Mouse (Mus musculus) embryo, embryonic 11.5 days (tissue): ENCODE data around the gene Azin2.

Experiments
- DNase-seq: peaks from one replicate; pipeline ENCODE4 v3.0.0-alpha.2; 2012; ENCODE audit warnings: low read depth, low spot score

Gene Azin2

GRCm38 (mm10) chr4:128978634-128979033 is 16.4 kb upstream of the Azin2 start:
- no peak for DNase-seq

- DNase-seq, result no peak
These were observed 15.0 kb upstream of the Azin2 start for GRCm38 (mm10) chr4:128977217-128977616.

DNA sequence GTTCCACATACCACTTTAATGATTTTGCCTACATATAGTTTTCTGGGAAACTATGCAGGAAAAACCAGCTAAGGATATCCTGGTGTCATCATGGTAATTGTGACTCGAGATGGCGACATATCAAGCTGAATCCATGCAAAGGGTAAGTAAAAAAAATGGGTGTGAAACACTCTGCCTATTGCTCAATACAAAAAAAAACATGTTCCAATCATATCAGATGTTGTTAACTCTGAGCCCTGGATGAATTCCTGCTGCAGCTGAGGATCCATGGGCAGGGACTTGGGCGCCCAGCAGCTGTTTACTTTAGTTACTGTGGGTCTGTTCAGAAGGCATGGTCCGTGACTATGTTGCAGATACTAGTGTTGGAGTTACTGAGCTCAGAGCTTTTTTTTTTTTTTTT is 14.3 kb upstream of the Azin2 start:
- no peak for DNase-seq

DNA sequence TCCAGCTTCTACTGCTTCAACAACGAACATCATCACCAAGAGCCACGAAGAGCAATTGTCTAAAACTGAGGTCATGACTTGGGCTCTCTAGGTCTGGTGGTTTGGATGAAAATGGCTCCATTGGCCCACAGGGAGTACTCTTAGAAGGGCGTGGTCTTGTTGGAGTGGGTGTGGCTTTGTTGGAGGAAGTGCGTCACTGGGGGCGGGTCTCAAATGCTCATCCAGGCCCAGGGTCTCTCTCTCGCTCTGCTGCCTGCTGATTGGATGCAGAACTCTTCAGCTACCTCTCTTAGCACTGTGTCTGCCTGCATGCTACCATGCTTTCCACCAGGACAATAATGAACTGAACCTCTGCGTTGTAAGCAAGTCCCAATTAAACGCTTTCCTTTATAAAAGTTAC is 12.4 kb upstream of the Azin2 start:
- no peak for DNase-seq

GRCm38 (mm10) chr4:128971065-128971694 is 8.9 kb upstream of the Azin2 start:
- peak; percentile 61 for DNase-seq

DNA sequence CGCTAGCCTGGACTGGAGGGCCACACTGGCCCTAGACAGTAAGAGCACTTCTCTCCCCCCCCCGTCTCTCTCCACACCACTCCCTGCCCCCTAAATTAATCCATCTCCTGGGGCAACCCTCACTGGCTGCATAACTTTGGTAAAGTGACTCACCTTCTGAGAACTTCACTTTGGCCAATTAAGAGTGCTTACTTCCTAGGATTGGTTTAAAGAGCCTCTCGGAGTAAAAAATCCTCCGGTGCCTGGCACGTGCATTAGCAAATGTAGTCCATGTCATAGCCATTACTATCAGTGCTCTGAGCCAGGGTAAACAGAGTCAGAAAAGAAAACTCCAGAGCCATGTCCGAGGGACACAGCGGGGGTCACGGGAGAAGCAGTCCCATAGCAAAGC is 8.2 kb upstream of the Azin2 start:
- no peak for DNase-seq

DNA sequence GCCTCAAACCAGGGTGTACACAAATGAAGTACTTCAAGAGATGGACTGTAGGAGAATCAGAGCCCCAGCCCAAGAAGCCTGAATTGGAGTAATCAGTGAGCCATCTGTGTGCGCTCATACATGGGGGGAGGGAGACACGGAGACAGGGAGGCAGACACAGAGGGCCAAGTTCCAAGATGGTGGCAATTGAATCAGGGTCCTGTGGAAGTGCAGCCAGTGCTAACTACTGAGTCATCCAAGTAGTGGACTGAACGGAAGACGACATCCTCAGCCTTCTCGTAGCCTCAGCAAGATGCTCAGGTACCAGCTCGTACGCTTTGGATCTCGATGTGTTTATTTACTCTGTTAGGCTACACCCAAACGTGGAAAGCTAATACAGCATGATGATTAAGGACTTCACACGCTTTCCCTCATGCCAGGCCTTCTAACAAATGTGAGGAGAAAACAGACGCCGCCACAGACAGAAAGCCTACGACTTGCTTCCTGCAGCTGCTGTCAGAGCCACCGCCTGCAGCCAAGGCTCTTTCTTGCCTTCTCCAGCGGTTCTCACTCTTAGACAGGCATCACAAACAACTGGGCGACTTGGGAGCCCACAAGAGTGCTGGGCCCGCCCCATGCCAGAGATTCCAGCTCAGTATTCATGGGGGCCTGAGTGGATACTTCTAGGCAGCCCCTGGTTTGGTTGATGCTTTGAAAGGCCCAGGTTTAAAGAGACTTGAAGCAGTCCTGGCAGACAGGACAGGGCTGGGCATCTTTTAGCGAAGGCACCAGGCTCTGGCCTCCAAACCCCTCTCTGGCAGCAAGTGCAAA is 7.6 kb upstream of the Azin2 start:
- no peak for DNase-seq

DNA sequence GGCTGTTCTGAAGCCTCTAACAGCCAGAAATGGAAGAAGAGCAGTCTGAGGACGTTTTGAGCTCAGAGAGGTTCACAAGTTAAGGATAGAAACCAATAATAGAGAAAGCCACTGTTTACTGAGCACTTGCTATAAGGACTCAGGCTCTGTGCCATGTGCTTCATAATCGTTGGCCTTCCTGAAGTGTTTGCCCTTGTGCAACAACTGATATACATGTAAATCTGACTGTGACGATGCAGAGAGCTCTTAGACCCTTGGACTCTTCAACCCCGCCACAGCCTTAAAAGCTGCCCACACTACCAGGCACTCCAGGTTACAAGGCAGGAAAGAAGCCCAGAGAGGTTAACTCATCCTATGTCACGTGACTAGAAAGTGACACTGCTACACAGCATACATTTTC is 6.8 kb upstream of the Azin2 start:
- no peak for DNase-seq

DNA sequence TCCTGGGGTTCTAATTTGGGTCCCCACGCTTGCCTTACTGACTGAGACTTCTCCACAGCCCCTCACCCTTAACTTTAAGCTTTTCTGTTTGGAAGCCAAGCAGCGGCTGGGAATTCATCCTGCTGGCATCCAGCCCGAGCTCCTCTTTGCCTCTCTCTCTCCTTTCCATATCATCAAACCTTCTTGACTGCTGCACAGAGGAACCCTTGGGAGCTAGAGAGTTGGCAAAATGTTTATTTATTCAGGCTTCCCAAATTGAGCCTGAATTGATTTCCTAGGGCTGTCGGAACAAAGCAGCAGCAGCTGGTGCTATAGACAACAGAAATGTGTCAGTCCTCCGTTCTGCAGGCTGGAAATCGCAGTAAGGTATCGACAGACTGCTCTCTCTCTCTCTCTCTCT is 4.5 kb upstream of the Azin2 start:
- DNase-seq, result no peak

DNA sequence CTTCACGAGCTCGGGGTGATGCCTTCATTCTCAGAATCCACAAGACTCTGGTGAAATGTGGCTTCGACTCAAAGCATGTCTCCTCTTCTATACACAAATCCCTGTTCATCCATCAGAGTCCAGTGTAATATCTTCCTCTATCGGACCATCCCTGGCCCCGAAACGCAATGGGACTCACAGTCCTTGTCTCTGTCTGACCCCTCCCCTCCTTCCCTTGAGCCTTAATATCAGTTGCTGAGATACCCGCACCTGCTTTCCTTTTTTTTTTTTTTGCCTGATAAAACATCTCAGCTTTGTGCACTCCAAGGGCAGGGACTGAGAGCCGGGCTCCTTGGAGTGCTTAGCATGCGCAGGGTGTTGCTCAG is 666 bp upstream of the Azin2 start:
- no peak for DNase-seq

GRCm38 (mm10) chr4:128961301-128962028 is 777 bp downstream of the Azin2 start:
- no peak for DNase-seq

GRCm38 (mm10) chr4:128959676-128960075 is 2.6 kb downstream of the Azin2 start:
- no peak for DNase-seq

DNA sequence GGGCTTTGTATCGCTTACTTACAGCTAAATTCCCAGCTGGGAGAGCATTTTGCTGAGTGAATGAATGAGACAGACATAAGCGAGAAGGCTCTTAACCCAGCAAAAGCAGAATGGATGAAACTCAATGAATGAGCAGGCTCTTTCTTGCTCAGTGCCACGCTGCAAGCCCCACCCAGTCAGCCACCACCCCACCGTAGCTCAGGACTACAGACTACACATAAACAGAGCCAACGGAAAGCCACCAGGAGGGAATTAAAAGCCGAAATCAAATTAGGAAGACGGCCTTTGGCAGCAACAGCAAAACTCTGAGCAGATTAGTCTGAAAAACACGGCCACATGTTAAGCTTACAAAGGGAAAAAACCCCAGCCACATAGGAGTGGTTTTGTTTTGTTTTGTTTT is 3.4 kb downstream of the Azin2 start:
- no peak for DNase-seq

DNA sequence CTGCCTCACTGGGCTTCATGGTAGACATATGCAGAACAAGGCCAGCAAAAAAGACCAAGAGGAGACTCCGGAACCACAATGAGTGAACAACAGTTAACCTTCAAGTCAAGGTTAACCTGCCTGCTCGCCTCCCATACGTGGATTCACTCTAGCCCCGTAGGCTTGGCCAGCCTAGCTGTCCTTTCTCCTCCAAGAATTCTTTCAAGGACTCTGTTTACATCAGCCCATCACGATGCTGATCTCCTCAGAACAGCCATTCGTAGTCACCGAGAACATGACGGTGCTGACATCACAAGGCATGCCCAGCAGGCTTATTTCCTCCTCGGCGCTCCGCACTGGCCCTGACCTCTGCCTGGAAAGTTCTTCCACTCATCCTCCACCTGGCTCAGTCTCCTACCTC is 4.1 kb downstream of the Azin2 start:
- DNase-seq, result no peak

DNA sequence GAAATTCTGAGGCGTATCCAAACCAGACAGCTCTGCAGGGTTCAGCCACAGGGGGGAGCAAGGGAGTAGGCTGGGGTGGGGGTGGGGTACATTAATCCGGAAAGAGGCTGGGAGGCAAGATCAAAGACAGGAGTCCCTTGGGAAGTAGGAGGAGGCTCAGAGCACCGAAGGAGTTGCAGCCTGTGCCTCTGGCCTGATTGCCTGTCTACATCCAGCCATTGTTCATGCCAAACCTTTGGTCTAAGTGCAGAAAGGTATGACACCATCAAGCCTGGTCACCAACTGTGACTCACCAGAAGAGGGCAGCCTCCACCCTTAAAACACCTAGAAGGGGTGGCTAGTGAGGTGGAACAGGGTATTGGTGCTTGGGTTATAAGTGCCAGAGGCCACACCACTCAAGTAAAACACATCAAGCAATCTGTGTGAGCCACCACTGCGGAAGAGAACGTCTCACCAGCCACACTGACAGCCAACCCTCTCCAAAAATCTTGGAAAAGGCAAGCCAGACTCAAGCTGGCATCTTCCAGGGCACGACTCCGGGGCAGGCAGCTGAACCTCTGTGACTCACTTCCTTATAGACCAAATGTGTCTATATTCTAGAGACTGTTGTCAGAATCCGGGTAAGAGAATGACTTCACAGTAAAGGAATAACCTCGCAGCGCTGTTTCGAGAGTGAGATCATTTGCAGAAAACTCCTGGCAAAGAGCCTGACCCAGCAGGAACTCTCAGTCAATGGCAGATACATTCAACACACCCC is 4.9 kb downstream of the Azin2 start:
- DNase-seq, result peak; percentile 38

DNA sequence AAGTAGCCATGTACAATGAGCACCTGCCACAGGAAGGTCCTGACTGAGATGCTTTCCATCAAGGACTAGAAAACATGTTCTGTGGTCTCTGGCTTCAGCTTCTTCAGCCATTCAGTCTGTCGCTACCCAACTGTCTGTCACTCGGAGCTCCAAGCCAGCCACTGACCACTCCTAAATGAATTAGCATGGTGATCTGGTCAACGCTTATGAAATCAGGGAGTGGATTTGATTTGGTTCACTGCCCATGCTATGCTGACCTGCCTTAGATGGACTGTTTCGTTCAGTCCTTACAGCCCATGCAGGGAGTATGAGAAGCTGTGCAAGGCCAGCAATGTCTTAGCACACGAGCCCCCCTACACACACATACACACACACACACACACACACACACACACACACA is 8.4 kb downstream of the Azin2 start:
- no peak for DNase-seq

GRCm38 (mm10) chr4:128950461-128950860 is 11.8 kb downstream of the Azin2 start:
- DNase-seq, result no peak

GRCm38 (mm10) chr4:128949470-128950005 is 12.7 kb downstream of the Azin2 start:
- DNase-seq, result no peak

DNA sequence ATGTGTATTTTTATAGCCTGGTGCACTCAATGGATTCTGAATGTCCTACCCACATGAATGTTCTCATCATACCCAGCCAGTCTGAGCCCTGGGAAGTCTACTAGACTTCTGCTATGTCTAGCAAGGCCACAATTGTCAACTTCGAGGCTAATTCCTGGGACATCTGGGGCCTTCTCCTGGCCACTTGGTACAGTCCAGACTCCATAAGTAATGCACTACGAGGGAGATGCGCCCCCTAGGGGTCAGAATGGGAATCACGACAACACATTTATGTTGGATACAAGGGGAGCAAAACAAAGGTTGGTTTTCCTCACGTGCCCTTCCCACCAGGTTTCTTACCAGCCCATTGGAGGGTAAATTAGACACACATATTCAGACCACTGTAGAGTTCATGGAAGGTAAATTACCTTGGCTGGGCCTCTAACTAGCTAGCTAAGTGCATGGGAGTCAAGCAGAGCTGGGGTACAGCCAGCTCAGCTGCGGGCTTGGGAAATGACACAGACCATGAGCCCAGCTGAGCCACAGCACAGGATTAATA is 14.0 kb downstream of the Azin2 start:
- no peak for DNase-seq

- DNase-seq, result no peak
These were observed 14.8 kb downstream of the Azin2 start for GRCm38 (mm10) chr4:128947326-128947933.

DNA sequence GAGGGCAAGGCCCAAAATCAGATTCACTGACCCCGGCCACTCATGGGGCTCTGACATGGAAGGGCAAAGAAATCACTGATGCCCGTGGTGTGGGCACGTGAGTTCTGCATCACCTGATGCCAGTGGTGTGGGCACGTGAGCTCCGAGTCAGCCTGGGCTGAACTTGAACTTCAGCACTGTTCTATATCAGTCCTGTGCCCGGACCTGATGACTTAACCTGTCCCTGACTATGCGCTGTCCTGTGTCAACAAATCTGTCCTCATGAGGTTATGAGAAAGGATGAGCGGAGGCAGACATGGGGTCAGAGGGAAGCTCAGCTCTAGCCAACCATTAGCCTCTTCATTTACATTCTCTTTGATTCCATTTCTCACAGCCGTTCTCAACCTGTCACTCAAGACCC is 15.5 kb downstream of the Azin2 start:
- no peak for DNase-seq
